Mouse (Mus musculus): ENCODE measurements at regions not wholly inside any gene's neighbourhood (a gene's known extent, or its start where the extent isn't known, plus 50 kb on each side); places are given as distances from the start of the nearest gene placed in this dataset.

DNA sequence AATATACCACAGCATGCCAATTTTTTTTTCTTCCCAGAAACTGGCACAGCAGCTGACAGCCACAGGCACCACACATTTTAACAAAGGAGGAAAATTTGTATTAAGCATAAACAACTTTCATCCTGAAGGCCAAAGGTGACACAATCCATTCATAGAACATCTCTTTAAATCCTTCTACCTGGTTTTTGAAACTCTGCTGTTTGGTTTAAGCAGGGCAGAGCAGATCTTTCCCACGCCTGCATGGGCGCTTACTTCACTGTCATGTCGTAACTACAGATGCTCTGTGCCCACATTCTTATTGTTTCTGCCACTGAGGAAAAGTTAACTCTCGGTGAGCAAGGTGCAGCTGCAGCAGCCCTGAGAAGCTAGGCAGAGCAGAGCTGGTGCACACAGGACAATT is 234.8 kb downstream of the Efnb2 start:
- no peak overlapping the region for H3K27ac ChIP-seq (ENCODE audit: insufficient read depth, low read length)

GRCm38 (mm10) chr8:8423443-8423842 is 237.6 kb downstream of the Efnb2 start:
- H3K9me3 ChIP-seq (replicated peaks; ENCODE audit: control insufficient read depth, insufficient read depth, low read length, poor library complexity, severe bottlenecking): no peaks in the 10 kb centered on the region
- no peaks in the 10 kb centered on the region; the same call in 1 of the 2 replicates for H3K27me3 ChIP-seq (ENCODE audit: control insufficient read depth, insufficient read depth, low read length, poor library complexity, severe bottlenecking)
- TF ChIP-seq EP300 (IDR thresholded peaks at IDR 0.05; ENCODE audit: insufficient read depth, low read depth, low read length) (no peak), POLR2A (IDR thresholded peaks at IDR 0.05; ENCODE audit: insufficient read depth, low read length) (no peak), CTCF (IDR thresholded peaks at IDR 0.05; ENCODE audit: low read depth, low read length) (no peak)
- H3K36me3 ChIP-seq (ENCODE audit: control insufficient read depth, insufficient read depth, low read length, poor library complexity, severe bottlenecking): no peaks in the 10 kb centered on the region
- no peak overlapping the region for H3K4me3 ChIP-seq (ENCODE audit: low read depth, low read length)
- H3K9ac ChIP-seq (ENCODE audit: low read depth, poor library complexity, severe bottlenecking): no peak overlapping the region
- H3K4me1 ChIP-seq (ENCODE audit: control insufficient read depth, insufficient read depth, low read length): no peaks in the 10 kb centered on the region
- H3K27ac ChIP-seq (ENCODE audit: insufficient read depth, low read length): no peak overlapping the region

More for the DNA sequence above, 234.8 kb downstream of the Efnb2 start:
- H3K4me3 ChIP-seq (ENCODE audit: low read depth, low read length): no peak overlapping the region
- no peak overlapping the region for H3K9ac ChIP-seq (ENCODE audit: low read depth, poor library complexity, severe bottlenecking)
- no peaks in the 10 kb centered on the region for H3K9me3 ChIP-seq (replicated peaks; ENCODE audit: control insufficient read depth, insufficient read depth, low read length, poor library complexity, severe bottlenecking)
- no peaks in the 10 kb centered on the region; the same call in 1 of the 2 replicates for H3K27me3 ChIP-seq (ENCODE audit: control insufficient read depth, insufficient read depth, low read length, poor library complexity, severe bottlenecking)
- H3K4me1 ChIP-seq (ENCODE audit: control insufficient read depth, insufficient read depth, low read length): no peaks in the 10 kb centered on the region
- H3K36me3 ChIP-seq (ENCODE audit: control insufficient read depth, insufficient read depth, low read length, poor library complexity, severe bottlenecking): no peaks in the 10 kb centered on the region
- TF ChIP-seq POLR2A (IDR thresholded peaks at IDR 0.05; ENCODE audit: insufficient read depth, low read length) (no peak), EP300 (IDR thresholded peaks at IDR 0.05; ENCODE audit: insufficient read depth, low read depth, low read length) (no peak)

- no peaks in the 10 kb centered on the region for H3K27me3 ChIP-seq (ENCODE audit: control insufficient read depth, insufficient read depth, low read length, poor library complexity, severe bottlenecking)
- no peak overlapping the region for H3K9ac ChIP-seq (ENCODE audit: low read depth, poor library complexity, severe bottlenecking)
- H3K36me3 ChIP-seq (ENCODE audit: control insufficient read depth, insufficient read depth, low read length, poor library complexity, severe bottlenecking): no peaks in the 10 kb centered on the region
- no peak overlapping the region for H3K27ac ChIP-seq (ENCODE audit: insufficient read depth, low read length)
- no peak for TF ChIP-seq EP300 (IDR thresholded peaks at IDR 0.05; ENCODE audit: insufficient read depth, low read depth, low read length)
- TF ChIP-seq POLR2A (IDR thresholded peaks at IDR 0.05; ENCODE audit: insufficient read depth, low read length): no peak
- TF ChIP-seq CTCF (IDR thresholded peaks at IDR 0.05; ENCODE audit: low read depth, low read length): no peak
- no peaks in the 10 kb centered on the region for H3K4me1 ChIP-seq (ENCODE audit: control insufficient read depth, insufficient read depth, low read length)
- no peak overlapping the region for H3K4me3 ChIP-seq (ENCODE audit: low read depth, low read length)
- H3K9me3 ChIP-seq (replicated peaks; ENCODE audit: control insufficient read depth, insufficient read depth, low read length, poor library complexity, severe bottlenecking): no peaks in the 10 kb centered on the region
Measured at GRCm38 (mm10) chr8:8421713-8422112, 239.3 kb downstream of the Efnb2 start.

GRCm38 (mm10) chr8:8419360-8420330 is 241.4 kb downstream of the Efnb2 start:
- Histone ChIP-seq H3K9me3 (replicated peaks; ENCODE audit: control insufficient read depth, insufficient read depth, low read length, poor library complexity, severe bottlenecking) (no peaks in the 10 kb centered on the region), H3K4me3 (ENCODE audit: low read depth, low read length) (no peak overlapping the region), H3K9ac (ENCODE audit: low read depth, poor library complexity, severe bottlenecking) (no peak overlapping the region), H3K27me3 (ENCODE audit: control insufficient read depth, insufficient read depth, low read length, poor library complexity, severe bottlenecking) (no peaks in the 10 kb centered on the region), H3K36me3 (ENCODE audit: control insufficient read depth, insufficient read depth, low read length, poor library complexity, severe bottlenecking) (no peaks in the 10 kb centered on the region), H3K27ac (ENCODE audit: insufficient read depth, low read length) (no peak overlapping the region), H3K4me1 (ENCODE audit: control insufficient read depth, insufficient read depth, low read length) (no peaks in the 10 kb centered on the region)
- TF ChIP-seq CTCF (IDR thresholded peaks at IDR 0.05; ENCODE audit: low read depth, low read length) (no peak), EP300 (IDR thresholded peaks at IDR 0.05; ENCODE audit: insufficient read depth, low read depth, low read length) (no peak), POLR2A (IDR thresholded peaks at IDR 0.05; ENCODE audit: insufficient read depth, low read length) (no peak)

GRCm38 (mm10) chr8:8418929-8419328 is 242.1 kb downstream of the Efnb2 start:
- TF ChIP-seq CTCF (IDR thresholded peaks at IDR 0.05; ENCODE audit: low read depth, low read length): no peak
- TF ChIP-seq EP300 (IDR thresholded peaks at IDR 0.05; ENCODE audit: insufficient read depth, low read depth, low read length): no peak
- no peak for TF ChIP-seq POLR2A (IDR thresholded peaks at IDR 0.05; ENCODE audit: insufficient read depth, low read length)
- Histone ChIP-seq H3K4me1 (ENCODE audit: control insufficient read depth, insufficient read depth, low read length) (no peaks in the 10 kb centered on the region), H3K4me3 (ENCODE audit: low read depth, low read length) (no peak overlapping the region), H3K27me3 (ENCODE audit: control insufficient read depth, insufficient read depth, low read length, poor library complexity, severe bottlenecking) (no peaks in the 10 kb centered on the region), H3K9ac (ENCODE audit: low read depth, poor library complexity, severe bottlenecking) (no peak overlapping the region), H3K27ac (ENCODE audit: insufficient read depth, low read length) (no peak overlapping the region), H3K36me3 (ENCODE audit: control insufficient read depth, insufficient read depth, low read length, poor library complexity, severe bottlenecking) (no peaks in the 10 kb centered on the region), H3K9me3 (replicated peaks; ENCODE audit: control insufficient read depth, insufficient read depth, low read length, poor library complexity, severe bottlenecking) (no peaks in the 10 kb centered on the region)

DNA sequence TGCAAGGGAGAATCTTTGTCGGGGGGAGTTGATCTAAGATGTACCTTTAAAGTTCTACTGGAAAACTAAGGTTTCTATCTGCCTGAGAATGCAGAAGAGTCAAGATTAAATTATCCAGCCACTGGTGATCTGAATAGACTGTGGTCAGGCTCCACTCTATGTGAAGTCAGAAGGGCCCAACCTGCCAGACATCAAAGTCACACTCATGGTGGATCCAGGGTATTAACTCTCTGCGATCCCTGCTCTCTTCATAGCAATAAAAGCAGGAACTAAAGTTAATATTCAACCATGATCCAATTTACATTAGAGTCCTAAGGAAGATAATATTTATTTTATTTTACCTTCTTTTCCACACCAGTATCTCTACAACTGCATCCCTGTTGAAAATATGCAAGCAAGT is 242.5 kb downstream of the Efnb2 start:
- Histone ChIP-seq H3K27ac (ENCODE audit: insufficient read depth, low read length) (no peak overlapping the region), H3K36me3 (ENCODE audit: control insufficient read depth, insufficient read depth, low read length, poor library complexity, severe bottlenecking) (no peaks in the 10 kb centered on the region), H3K9me3 (replicated peaks; ENCODE audit: control insufficient read depth, insufficient read depth, low read length, poor library complexity, severe bottlenecking) (no peaks in the 10 kb centered on the region), H3K4me3 (ENCODE audit: low read depth, low read length) (no peak overlapping the region), H3K9ac (ENCODE audit: low read depth, poor library complexity, severe bottlenecking) (no peak overlapping the region), H3K27me3 (ENCODE audit: control insufficient read depth, insufficient read depth, low read length, poor library complexity, severe bottlenecking) (no peaks in the 10 kb centered on the region), H3K4me1 (ENCODE audit: control insufficient read depth, insufficient read depth, low read length) (no peaks in the 10 kb centered on the region)
- TF ChIP-seq EP300 (IDR thresholded peaks at IDR 0.05; ENCODE audit: insufficient read depth, low read depth, low read length): no peak
- TF ChIP-seq POLR2A (IDR thresholded peaks at IDR 0.05; ENCODE audit: insufficient read depth, low read length): no peak
- TF ChIP-seq CTCF (IDR thresholded peaks at IDR 0.05; ENCODE audit: low read depth, low read length): no peak
